Mouse (Mus musculus) liver, embryonic 14.5 days (tissue): Measurements from ENCODE around the gene Hdac11. TPM values are rescaled to one million over a fixed set of nuclear protein-coding genes. Genes with fewer than 3 reads are reported as not detected.

Experiments used
- ATAC-seq: fragments of 200-750 bp; cut with Nextera tagmentation; 2 replicates; pipeline ENCODE4 v1.8.0; 2017; ENCODE audit warnings: moderate number of reproducible peaks, mild to moderate bottlenecking, moderate library complexity; ENCODE audit not compliant: insufficient read depth
- DNase-seq, 3 experiments: peaks; one replicate each; pipeline ENCODE4 v3.0.0-alpha.2; 2012 to 2013; ENCODE audit warnings: low read depth in 3 of 3, low spot score in 3 of 3
- H3K27ac ChIP-seq: fragments of 300-500 bp; sonication (generic); 2 replicates; pipeline ENCODE4 v1.5.1; 2014; ENCODE audit warnings: moderate library complexity, mild to moderate bottlenecking, control low read depth, inconsistent platforms
- H3K27me3 ChIP-seq: fragments of 300-500 bp; sonication (generic); 2 replicates; pipeline ENCODE4 v1.6.1; 2014; ENCODE audit warnings: mild to moderate bottlenecking, low read length, moderate library complexity; ENCODE audit not compliant: control insufficient read depth, insufficient read depth
- H3K36me3 ChIP-seq: fragments of 300-500 bp; sonication (generic); replicated peaks from 2 replicates; pipeline ENCODE4 v1.6.1; 2014; ENCODE audit warnings: low read depth; ENCODE audit not compliant: control insufficient read depth, insufficient read depth
- H3K4me1 ChIP-seq, 2 experiments: fragments of 200-500 bp in 1 of 2; fragments of 300-500 bp in 1 of 2; sonication (generic) in 1 of 2; replicated peaks; 2 replicates each; pipeline ENCODE4 v1.6.1; 2012 to 2014; ENCODE audit warnings: antibody characterized with exemption in 1 of 2, inconsistent platforms in 1 of 2, low read length in 1 of 2; ENCODE audit not compliant: control insufficient read depth in 2 of 2, insufficient read depth in 2 of 2
- H3K4me2 ChIP-seq: fragments of 300-500 bp; sonication (generic); 2 replicates; pipeline ENCODE4 v1.6.1; 2014; ENCODE audit warnings: low read depth, mild to moderate bottlenecking, control low read depth, moderate library complexity
- H3K4me3 ChIP-seq, 2 experiments: fragments of 200-500 bp in 1 of 2; fragments of 300-500 bp in 1 of 2; sonication (generic) in 1 of 2; 2 replicates each; pipeline ENCODE4 v1.5.1; 2012 to 2014; ENCODE audit warnings: low read depth in 2 of 2, low read length in 2 of 2, mild to moderate bottlenecking in 2 of 2, control low read depth in 1 of 2, inconsistent platforms in 1 of 2, moderate library complexity in 1 of 2; ENCODE audit not compliant: insufficient read depth in 1 of 2
- H3K9ac ChIP-seq: fragments of 300-500 bp; sonication (generic); replicated peaks from 2 replicates; pipeline ENCODE4 v1.6.1; 2014; ENCODE audit warnings: mild to moderate bottlenecking, control low read depth, moderate library complexity
- H3K9me3 ChIP-seq: fragments of 300-500 bp; sonication (generic); 2 replicates; pipeline ENCODE4 v1.6.1; 2016; ENCODE audit warnings: low read length, mixed read lengths; ENCODE audit not compliant: control insufficient read depth
- CTCF ChIP-seq: IDR thresholded peaks from 2 replicates; pipeline ENCODE4 v1.5.1; 2016; ENCODE audit warnings: antibody characterized with exemption, low read depth, control low read depth
- EP300 ChIP-seq: IDR thresholded peaks from 2 replicates; pipeline ENCODE4 v1.6.1; 2016; ENCODE audit warnings: antibody characterized with exemption, low read depth
- WGBS: fragments of 180-500 bp; shearing (Covaris S2); extraction: QIAGEN DNeasy Blood & Tissue Kit; methylation state at CpG from one replicate; pipeline ENCODE4 v1.1.7; 2014; ENCODE audit not compliant: insufficient replicate concordance; 5-methylcytosine and 5-hydroxymethylcytosine counted together
- polyA plus RNA-seq, 2 experiments: library from polyadenylated mRNA; depleted of rRNA in 1 of 2; stranded (reverse) in 1 of 2; unstranded in 1 of 2; fragments of >200 nt; fragmentation: Nextera tagmentation in 1 of 2; extraction: Ambion mirVana in 1 of 2; gene quantifications; 2 replicates each; pipeline versions ENCODE4 v1.2.1 to v1.2.3; 2012 to 2014

Gene Hdac11
- polyA plus RNA-seq (2012; rRNA removed) (9.2 and 12.1 TPM in 2 replicates), polyA plus RNA-seq (2014; fragmentation: Nextera tagmentation; extraction: Ambion mirVana) (4.8 and 6.0 TPM in 2 replicates)

DNA sequence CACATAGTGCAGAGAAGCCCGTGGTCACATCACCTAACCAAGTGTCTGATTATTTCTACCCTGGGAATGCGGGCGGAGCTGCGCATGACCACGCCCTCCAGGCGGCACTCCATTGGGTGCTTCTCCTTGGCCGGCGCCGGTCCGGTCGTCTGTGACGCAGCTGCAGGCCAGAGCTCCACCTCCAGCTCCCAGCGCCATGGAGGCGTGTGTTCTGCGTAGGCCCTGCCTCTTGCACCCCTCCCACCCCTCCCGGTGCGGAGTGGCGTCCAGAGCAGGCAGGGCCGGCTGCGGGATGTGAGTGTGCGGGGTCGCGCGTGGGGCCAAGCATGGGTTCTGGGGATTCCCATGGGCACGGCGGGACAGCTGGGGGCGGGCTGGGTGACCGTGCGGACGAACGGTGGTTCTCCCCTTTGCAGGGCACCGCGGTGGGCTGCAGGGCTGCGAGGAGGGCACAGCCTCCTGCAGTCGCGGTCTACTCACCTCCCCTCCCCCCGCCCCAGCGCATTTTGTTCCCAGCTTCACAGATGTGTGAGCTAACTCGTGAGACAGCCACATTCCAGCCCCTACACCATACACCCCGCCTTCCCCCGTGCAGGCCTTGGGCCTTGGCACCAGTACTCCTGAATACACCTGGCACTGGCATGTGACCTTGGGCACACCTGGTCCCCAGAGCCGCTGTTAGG, at the start of gene Hdac11:
TSS of gene Hdac11 (plus strand) at position 112 of the 683 bp plus-strand sequence.
- H3K36me3 ChIP-seq = no peaks in the 10 kb centered on the region
- ATAC-seq (peak; percentile 98), DNase-seq (peak; percentile 92 to 94 (median 93))
- WGBS = 2% methylated on average over 42 of the region's 42 CpGs
- H3K27me3 ChIP-seq = no peaks in the 10 kb centered on the region; the same call in 1 of the 2 replicates
- H3K9ac ChIP-seq = peak within 1 kb of the TSS; percentile 80
- H3K27ac ChIP-seq = peak within 1 kb of the TSS; percentile 18
- peak within 1 kb of the TSS; percentile 82 for H3K4me2 ChIP-seq
- no peak for TF ChIP-seq EP300
- TF ChIP-seq CTCF = peak; percentile 21; the same call in 1 of the 2 replicates
- no peaks in the 10 kb centered on the region for H3K9me3 ChIP-seq
- H3K4me3 ChIP-seq = peak within 1 kb of the TSS; percentile 73 to 75
- H3K4me1 ChIP-seq = peaks cover 70 to 79% of the 10 kb centered on the region in 2 experiments

DNA sequence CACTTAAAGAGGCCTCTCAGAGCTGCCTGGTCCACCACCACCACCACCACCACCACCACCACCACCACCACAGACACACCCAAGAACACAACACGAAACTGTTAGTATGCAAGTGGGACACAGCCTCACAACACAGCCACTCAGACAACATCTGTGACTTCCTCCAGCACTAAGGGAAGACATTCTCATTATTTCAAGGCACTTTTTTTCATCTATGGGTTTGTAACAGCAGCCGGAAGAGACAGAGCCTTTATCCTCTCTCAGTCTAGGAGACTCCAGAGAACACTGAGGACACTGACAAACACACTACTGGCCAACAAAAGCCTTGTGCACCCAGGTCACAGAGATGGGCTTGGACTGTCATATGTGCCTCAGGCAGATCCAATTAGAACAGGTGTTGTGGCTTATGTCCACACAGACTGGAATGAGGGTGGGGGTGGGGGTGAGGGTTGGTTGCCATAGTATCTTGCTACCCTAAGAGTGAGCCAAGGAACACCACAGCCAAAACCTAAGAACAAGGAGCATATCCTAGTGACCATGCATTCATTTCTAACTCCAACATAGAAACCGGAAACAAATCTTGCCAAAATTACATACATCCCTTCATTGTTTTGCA, 48.1 kb upstream of the Hdac11 start:
- Histone ChIP-seq H3K36me3 (peaks cover 15% of the 10 kb centered on the region), H3K27ac (no peak overlapping the region), H3K4me2 (no peak overlapping the region), H3K9me3 (no peaks in the 10 kb centered on the region), H3K4me3 (no peak overlapping the region), H3K4me1 (peaks cover 39 to 56% of the 10 kb centered on the region in 2 experiments), H3K27me3 (no peaks in the 10 kb centered on the region), H3K9ac (no peak overlapping the region)
- no peak for DNase-seq
- no peak for TF ChIP-seq EP300
- no peak for TF ChIP-seq CTCF
- ATAC-seq = no peak
- WGBS = 68% methylated on average over 3 of the region's 3 CpGs

- Histone ChIP-seq H3K27ac (no peak overlapping the region), H3K36me3 (peaks cover 15% of the 10 kb centered on the region), H3K9me3 (no peaks in the 10 kb centered on the region), H3K27me3 (no peaks in the 10 kb centered on the region), H3K4me2 (no peak overlapping the region), H3K4me3 (no peak overlapping the region), H3K4me1 (peaks cover 44 to 59% of the 10 kb centered on the region in 2 experiments), H3K9ac (no peak overlapping the region)
- whole genome bisulfite sequencing = 83% methylated on average over 2 of the region's 2 CpGs
- ATAC-seq (no peak), DNase-seq (no peak)
- TF ChIP-seq CTCF (no peak), EP300 (no peak)
These were observed 47.5 kb upstream of the Hdac11 start for GRCm38 (mm10) chr6:91108917-91109450.

GRCm38 (mm10) chr6:91109489-91109888, 47.0 kb upstream of the Hdac11 start:
- Histone ChIP-seq H3K4me3 (no peak overlapping the region), H3K36me3 (peaks cover 15% of the 10 kb centered on the region), H3K4me1 (peaks cover 44 to 59% of the 10 kb centered on the region in 2 experiments), H3K27ac (no peak overlapping the region; the same call in 1 of the 2 replicates), H3K9me3 (no peaks in the 10 kb centered on the region), H3K9ac (no peak overlapping the region), H3K27me3 (no peaks in the 10 kb centered on the region), H3K4me2 (no peak overlapping the region)
- no peak for ATAC-seq
- no peak for DNase-seq
- TF ChIP-seq CTCF (no peak), EP300 (no peak)
